Mouse (Mus musculus) testis, adult 2 months (tissue): ENCODE measurements around the gene Hist1h2bq.

Experiments
- CTCF ChIP-seq: fragments of 200-500 bp; IDR thresholded peaks from 2 replicates; pipeline ENCODE4 v1.5.1; 2012; ENCODE audit warnings: low read depth, mild to moderate bottlenecking, inconsistent platforms, low read length, moderate library complexity; ENCODE audit not compliant: control insufficient read depth, insufficient read depth, insufficient replicate concordance
- POLR2A ChIP-seq: fragments of 200-500 bp; IDR thresholded peaks from 2 replicates; pipeline ENCODE4 v1.6.1; 2012; ENCODE audit warnings: low read depth, mild to moderate bottlenecking, inconsistent platforms, low read length, moderate library complexity; ENCODE audit not compliant: control insufficient read depth

GRCm38 (mm10) chr13:21779767-21780731, 29.9 kb downstream of the Hist1h2bq start, which contains the start of gene Hist1h1b:
- TF ChIP-seq CTCF, result no peak
- TF ChIP-seq POLR2A, result no peak
